Mouse (Mus musculus) olfactory bulb, adult 2 months (tissue): ENCODE data around the gene Olfr1258. TPM values are rescaled to one million over a fixed set of nuclear protein-coding genes. Genes with fewer than 3 reads are reported as not detected.
"Not testable (repeated sequence)": the region's sequence is repeated elsewhere in the genome, so short reads cannot be mapped to it uniquely, and the experiment has no call there.

ENCODE experiments used
- H3K27ac ChIP-seq: fragments of 200-500 bp; 2 replicates; pipeline ENCODE4 v1.5.1; 2012; ENCODE audit warnings: low read depth, low read length; ENCODE audit not compliant: insufficient read depth
- H3K4me1 ChIP-seq: fragments of 200-500 bp; 2 replicates; pipeline ENCODE4 v1.6.1; 2012; ENCODE audit warnings: low read length; ENCODE audit not compliant: control insufficient read depth, insufficient read depth
- H3K4me3 ChIP-seq: fragments of 200-500 bp; 2 replicates; pipeline ENCODE4 v1.5.1; 2012; ENCODE audit warnings: mild to moderate bottlenecking, low read depth, low read length, moderate library complexity; ENCODE audit not compliant: insufficient read depth
- CTCF ChIP-seq: fragments of 200-500 bp; IDR thresholded peaks from 2 replicates; pipeline ENCODE4 v1.5.1; 2012; ENCODE audit warnings: low read depth, mild to moderate bottlenecking, low read length, moderate library complexity; ENCODE audit not compliant: insufficient read depth
- POLR2A ChIP-seq: fragments of 200-500 bp; IDR thresholded peaks from 2 replicates; pipeline ENCODE4 v1.6.1; 2012; ENCODE audit warnings: mild to moderate bottlenecking, low read depth, low read length, moderate library complexity; ENCODE audit not compliant: insufficient read depth
- WGBS: fragments of 180-500 bp; shearing (Covaris S2); methylation state at CpG from one replicate; pipeline ENCODE4 v1.1.7; 2018; 5-methylcytosine and 5-hydroxymethylcytosine counted together
- polyA plus RNA-seq: library from polyadenylated mRNA; stranded (reverse); fragments of >200 nt; gene quantifications from 2 replicates; pipeline ENCODE4 v1.2.4, GENCODE M21; 2012; ENCODE audit warnings: low replicate concordance; ENCODE audit not compliant: missing spikeins, insufficient read depth, insufficient read length

Olfr1258 gene
- polyA plus RNA-seq: not detected in 2 replicates

- no peak within 1 kb of the TSS for H3K4me3 ChIP-seq
- TF ChIP-seq CTCF (no peak), POLR2A (no peak)
- H3K27ac ChIP-seq: no peak within 1 kb of the TSS
- no peaks in the 10 kb centered on the region for H3K4me1 ChIP-seq
These were observed at the start of gene Olfr1258 for GRCm38 (mm10) chr2:89927009-89927408. TSS of gene Olfr1258 (plus strand) at chr2:89927309.

- Histone ChIP-seq H3K4me1 (no peaks in the 10 kb centered on the region), H3K4me3 (no peak within 1 kb of the TSS), H3K27ac (no peak within 1 kb of the TSS)
- 97% methylated on average over 1 of the region's 1 CpGs for WGBS
- TF ChIP-seq POLR2A: no peak
- TF ChIP-seq CTCF: no peak
These were observed 49.0 kb upstream of the Olfr1258 start, which contains the start of gene Olfr1257 for GRCm38 (mm10) chr2:89878137-89878536. TSS of gene Olfr1257 (plus strand) at chr2:89878437.

GRCm38 (mm10) chr2:89912616-89913015, 14.5 kb upstream of the Olfr1258 start:
- H3K4me3 ChIP-seq: not testable (repeated sequence)
- 93% methylated on average over 9 of the region's 9 CpGs for WGBS

GRCm38 (mm10) chr2:89948564-89948963, 21.5 kb downstream of the Olfr1258 start, which contains the start of gene Olfr1259:
TSS of gene Olfr1259 (minus strand) at chr2:89948664.
- Histone ChIP-seq H3K27ac (no peak within 1 kb of the TSS), H3K4me3 (no peak within 1 kb of the TSS), H3K4me1 (no peaks in the 10 kb centered on the region)
- WGBS: 92% methylated on average over 5 of the region's 5 CpGs
- TF ChIP-seq CTCF (no peak), POLR2A (no peak)

More at GRCm38 (mm10) chr2:89912616-89913015, 14.5 kb upstream of the Olfr1258 start:
- H3K4me1 ChIP-seq, H3K27ac ChIP-seq: not testable (repeated sequence)

- Histone ChIP-seq H3K4me3 (no peak within 1 kb of the TSS), H3K27ac (no peak within 1 kb of the TSS), H3K4me1 (no peaks in the 10 kb centered on the region)
- TF ChIP-seq POLR2A (no peak), CTCF (no peak)
- 33% methylated on average over 2 of the region's 2 CpGs for WGBS
These were observed 47.1 kb downstream of the Olfr1258 start, which contains the start of gene Olfr1260 for GRCm38 (mm10) chr2:89974184-89974583. TSS of gene Olfr1260 (plus strand) at chr2:89974340.

- TF ChIP-seq CTCF (no peak), POLR2A (no peak)
- H3K27ac ChIP-seq: no peak overlapping the region
- 86% methylated on average over 2 of the region's 2 CpGs for WGBS
- no peaks in the 10 kb centered on the region for H3K4me1 ChIP-seq
- H3K4me3 ChIP-seq: no peak overlapping the region
These were observed 50.6 kb downstream of the Olfr1258 start for GRCm38 (mm10) chr2:89977709-89978108.

Other genes with a start within 250 kb of the Olfr1258 start
- not detected in 2 replicates for gene Olfr1252, start 202.3 kb upstream of the Olfr1258 start, polyA plus RNA-seq
- gene Olfr1253, start 170.2 kb upstream of the Olfr1258 start, polyA plus RNA-seq: not detected in 2 replicates
- not detected in 2 replicates for gene Olfr1254, start 133.7 kb upstream of the Olfr1258 start, polyA plus RNA-seq
- gene Olfr1255, start 115.3 kb upstream of the Olfr1258 start, polyA plus RNA-seq: not detected in 2 replicates
- not detected in 2 replicates for gene Olfr1256, start 85.8 kb upstream of the Olfr1258 start, polyA plus RNA-seq
- not detected in 2 replicates for gene Olfr48, start 79.1 kb upstream of the Olfr1258 start, polyA plus RNA-seq
- not detected in 2 replicates for gene Olfr1257, start 48.9 kb upstream of the Olfr1258 start, polyA plus RNA-seq
- not detected in 2 replicates for gene Olfr1259, start 21.4 kb downstream of the Olfr1258 start, polyA plus RNA-seq
- not detected in 2 replicates for gene Olfr1260, start 47.0 kb downstream of the Olfr1258 start, polyA plus RNA-seq
- not detected in 2 replicates for gene Olfr1261, start 63.9 kb downstream of the Olfr1258 start, polyA plus RNA-seq
- gene Olfr1262, start 72.8 kb downstream of the Olfr1258 start, polyA plus RNA-seq: not detected in 2 replicates
- gene Olfr1263, start 84.8 kb downstream of the Olfr1258 start, polyA plus RNA-seq: not detected in 2 replicates
- not detected in 2 replicates for gene Olfr1264, start 98.3 kb downstream of the Olfr1258 start, polyA plus RNA-seq
- not detected in 2 replicates for gene Olfr1265, start 108.0 kb downstream of the Olfr1258 start, polyA plus RNA-seq
- not detected in 2 replicates for gene Olfr140, start 136.3 kb downstream of the Olfr1258 start, polyA plus RNA-seq
- gene Olfr1269, start 194.1 kb downstream of the Olfr1258 start, polyA plus RNA-seq: not detected in 2 replicates
- gene Olfr32, start 215.0 kb downstream of the Olfr1258 start, polyA plus RNA-seq: not detected in 2 replicates
- not detected in 2 replicates for gene Olfr1270, start 225.8 kb downstream of the Olfr1258 start, polyA plus RNA-seq